Mouse (Mus musculus) small intestine, adult 2 months (tissue): Measurements from ENCODE around the gene Arl1.

Experiments
- CTCF ChIP-seq: fragments of 200-500 bp; IDR thresholded peaks from 2 replicates; pipeline ENCODE4 v1.5.1; 2012; ENCODE audit warnings: low read depth, mild to moderate bottlenecking, control low read depth, inconsistent platforms, low read length, moderate library complexity, mixed read lengths; ENCODE audit not compliant: insufficient replicate concordance, insufficient read length; ENCODE audit errors: extremely low read depth
- POLR2A ChIP-seq: fragments of 200-500 bp; IDR thresholded peaks from 2 replicates; pipeline ENCODE4 v1.6.1; 2012; ENCODE audit warnings: low read depth, mild to moderate bottlenecking, control low read depth, inconsistent platforms, low read length, moderate library complexity

DNA sequence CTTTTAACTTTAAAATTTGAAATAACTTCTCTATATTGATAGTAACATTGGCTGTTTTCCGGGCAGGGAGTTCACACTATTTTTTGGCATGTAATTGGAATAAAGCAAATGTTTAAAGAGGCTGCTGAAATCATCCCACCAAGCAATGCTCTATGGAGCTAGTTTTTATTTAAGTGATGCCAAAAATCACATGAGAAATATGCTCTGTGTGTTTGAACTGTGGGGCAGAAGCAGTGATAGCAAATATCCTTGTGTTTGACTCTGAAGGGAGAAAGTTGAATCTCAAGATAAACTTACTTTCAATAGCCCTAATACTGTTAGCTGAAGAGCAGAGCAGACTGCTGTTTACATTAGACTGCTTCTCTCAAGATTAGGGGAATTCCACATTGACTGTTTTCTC, 11.0 kb upstream of the Arl1 start:
- TF ChIP-seq CTCF (no peak), POLR2A (no peak)
